Mouse (Mus musculus): Measurements from ENCODE around the gene Gm17949. TPM values are rescaled to one million over a fixed set of nuclear protein-coding genes. Genes with fewer than 3 reads are reported as not detected.
A peak's percentile ranks its signal among the peaks of the same experiment; 100 is the strongest.

Gene Gm17949
- total RNA-seq, 2 experiments from 2014 or later = not detected

DNA sequence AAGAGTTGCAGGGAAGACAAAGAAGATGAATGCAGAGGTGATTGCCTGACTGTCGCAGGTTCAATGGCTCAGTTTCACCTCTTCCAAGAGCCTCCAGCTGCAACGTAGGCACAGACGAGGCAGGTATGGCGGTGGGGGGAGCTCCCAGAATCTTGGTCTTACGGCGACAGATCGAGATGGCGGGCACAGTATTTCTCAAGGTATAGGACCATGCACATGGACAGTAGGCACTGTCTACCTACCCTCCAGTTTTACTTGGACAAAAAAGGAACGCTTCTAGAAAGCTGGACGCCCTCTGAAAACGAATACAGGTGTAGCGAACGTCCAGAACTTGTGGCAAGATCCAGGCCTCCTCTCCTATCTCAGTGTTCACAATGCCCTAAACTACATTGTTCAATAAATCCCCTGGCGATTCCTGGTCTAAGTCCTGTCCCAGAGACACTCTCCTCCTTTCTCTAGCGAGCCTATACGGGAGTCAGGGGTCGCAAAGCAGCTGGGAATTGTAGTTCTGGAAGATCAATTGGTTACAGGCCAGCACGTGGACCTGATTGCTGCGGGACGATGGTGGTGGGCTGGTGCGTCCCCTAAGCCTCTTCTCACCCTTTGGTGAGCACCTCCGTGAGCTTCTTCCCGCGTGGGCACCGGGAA is 21.7 kb upstream of the Gm17949 start:
- peak; percentile 78 for ATAC-seq (ENCODE audit: poor library complexity, severe bottlenecking)

DNA sequence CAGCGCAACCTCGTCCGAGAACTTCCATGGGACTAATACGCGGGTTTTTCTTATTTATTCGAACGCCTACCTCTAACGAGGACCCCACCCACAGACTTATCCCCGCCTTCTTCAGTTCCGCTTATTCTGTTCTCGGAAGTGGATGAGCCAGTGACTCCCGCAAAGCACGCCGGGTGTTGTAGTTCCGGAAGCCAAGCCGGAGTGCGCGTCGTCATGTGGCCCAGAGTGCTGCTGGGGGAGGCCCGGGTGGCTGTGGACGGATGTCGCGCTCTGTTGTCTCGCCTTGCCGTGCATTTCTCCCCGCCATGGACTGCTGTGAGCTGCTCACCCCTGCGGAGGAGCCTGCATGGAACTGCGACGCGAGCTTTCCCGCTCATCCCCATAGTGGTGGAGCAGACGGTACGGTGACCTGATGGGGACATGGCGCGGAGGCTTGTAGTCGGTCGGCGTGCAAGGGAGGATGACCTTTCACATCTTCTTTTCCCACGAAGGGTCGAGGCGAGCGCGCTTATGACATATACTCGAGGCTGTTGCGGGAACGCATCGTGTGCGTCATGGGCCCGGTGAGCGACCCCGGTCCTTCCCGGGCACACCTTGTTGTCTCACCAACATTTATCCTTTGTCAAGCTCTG is 21.0 kb upstream of the Gm17949 start, which contains the start of gene Clpp:
TSS of gene Clpp (plus strand) at position 191 of the 632 bp plus-strand sequence.
- ATAC-seq (ENCODE audit: poor library complexity, severe bottlenecking) = peak; percentile 97

DNA sequence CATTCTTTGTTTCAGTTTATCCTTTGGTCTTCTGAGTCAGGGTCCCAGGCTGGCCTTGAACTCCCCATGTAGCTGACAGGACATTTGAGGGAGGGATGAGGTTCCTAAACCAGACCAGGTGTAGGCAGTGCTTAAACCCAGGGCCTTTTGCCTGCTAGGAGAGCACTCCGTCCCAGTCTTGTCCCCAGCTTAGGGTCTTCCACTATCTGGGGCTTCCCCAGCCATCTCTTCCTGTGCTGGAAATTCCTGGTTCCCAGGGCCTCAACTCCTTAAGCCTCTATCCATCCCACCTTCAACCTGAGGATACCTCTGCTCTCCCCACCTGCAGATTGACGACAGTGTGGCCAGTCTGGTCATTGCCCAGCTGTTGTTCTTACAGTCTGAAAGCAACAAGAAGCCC is 20.3 kb upstream of the Gm17949 start:
- no peak for ATAC-seq (ENCODE audit: poor library complexity, severe bottlenecking)

DNA sequence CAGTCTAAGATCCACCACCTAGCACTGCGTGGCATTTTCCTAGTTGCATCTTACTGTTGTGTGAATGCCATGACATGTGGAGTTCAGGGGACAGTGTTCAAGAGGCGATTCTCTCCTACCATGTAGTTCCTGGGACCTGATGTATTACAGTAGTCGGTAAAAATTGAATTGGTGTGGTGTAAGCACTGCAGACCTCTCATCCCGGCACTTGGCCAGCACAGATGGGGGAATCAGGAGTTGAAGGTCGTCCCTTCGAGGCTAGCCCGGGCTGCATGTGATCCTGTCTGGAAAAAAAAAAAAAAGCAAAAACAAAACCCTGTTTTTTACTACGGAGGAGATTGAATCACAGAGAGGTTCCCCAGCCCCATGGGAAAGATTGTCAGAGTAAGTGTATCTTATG is 16.2 kb upstream of the Gm17949 start:
- ATAC-seq (ENCODE audit: poor library complexity, severe bottlenecking) = no peak

DNA sequence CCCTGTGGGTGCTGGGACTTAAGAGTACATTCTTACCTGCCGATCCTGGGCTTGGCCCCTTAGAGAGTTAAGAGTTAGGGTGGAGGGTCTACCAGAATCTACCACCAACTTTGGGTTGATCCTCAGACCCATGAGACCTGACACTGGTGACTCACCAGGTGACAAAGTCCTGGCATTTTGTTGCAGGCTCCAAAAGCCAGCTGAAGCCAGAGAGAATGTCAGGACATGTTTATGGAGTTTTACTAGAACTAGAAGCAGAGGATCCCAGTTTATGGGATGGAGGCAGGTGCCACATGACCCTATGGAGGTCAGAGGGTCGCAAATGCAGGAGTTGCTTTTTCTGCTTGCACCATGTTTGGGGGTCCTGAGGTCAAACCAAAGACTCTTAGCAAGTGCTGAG is 14.8 kb upstream of the Gm17949 start:
- no peak for ATAC-seq (ENCODE audit: poor library complexity, severe bottlenecking)

DNA sequence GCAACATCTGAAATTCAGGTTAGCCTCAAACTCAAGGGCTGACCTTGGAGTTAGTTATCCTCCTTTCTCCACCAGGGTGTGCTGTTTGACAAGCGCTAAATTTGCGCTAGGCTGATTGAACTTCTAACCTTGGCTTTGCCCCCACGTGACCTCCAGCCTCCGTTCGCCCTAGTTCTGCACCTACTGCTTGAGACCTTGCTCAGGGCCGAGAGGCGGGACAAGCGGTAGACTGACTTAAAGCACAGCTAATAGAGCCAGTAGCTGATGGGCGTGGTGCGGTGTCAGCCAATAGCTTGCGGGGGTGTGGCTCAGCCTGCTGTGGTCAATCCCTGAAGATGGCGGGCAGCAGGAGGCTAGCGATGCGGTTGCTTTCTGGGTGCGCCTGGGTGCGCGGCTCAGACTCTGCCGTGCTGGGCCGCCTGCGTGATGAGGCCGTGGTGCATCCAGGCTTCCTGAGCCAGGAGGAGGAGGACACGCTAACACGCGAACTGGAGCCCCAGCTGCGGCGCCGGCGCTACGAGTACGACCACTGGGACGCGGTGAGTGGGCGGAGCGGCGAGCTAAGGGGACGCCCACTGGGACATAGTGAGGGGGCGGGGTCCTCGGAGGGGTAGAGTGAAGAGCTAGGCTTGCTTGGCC is 14.1 kb upstream of the Gm17949 start, which contains the start of gene Alkbh7:
TSS of gene Alkbh7 (plus strand) at position 311 of the 639 bp plus-strand sequence.
- ATAC-seq (ENCODE audit: poor library complexity, severe bottlenecking) = peak; percentile 98

DNA sequence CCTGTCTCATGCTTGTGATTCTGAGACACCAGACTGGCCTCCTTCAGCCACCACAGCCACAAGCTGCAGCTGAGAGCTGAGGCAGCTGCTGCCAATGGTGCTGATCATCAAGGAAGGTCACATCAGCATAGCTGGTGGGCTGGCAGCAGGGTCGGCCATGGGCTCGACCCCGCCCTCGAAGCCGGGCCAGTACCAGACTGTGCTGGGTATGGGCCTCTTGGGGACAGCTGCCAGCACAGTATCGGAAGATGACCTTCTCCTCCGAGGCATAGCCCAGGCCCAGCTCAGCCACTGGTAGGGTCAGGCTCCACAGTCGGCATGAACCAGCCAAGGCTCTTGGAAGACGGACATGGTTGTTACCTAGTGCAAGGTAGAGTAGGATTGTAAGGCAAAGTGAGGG is 11.9 kb upstream of the Gm17949 start:
- no peak for ATAC-seq (ENCODE audit: poor library complexity, severe bottlenecking)

DNA sequence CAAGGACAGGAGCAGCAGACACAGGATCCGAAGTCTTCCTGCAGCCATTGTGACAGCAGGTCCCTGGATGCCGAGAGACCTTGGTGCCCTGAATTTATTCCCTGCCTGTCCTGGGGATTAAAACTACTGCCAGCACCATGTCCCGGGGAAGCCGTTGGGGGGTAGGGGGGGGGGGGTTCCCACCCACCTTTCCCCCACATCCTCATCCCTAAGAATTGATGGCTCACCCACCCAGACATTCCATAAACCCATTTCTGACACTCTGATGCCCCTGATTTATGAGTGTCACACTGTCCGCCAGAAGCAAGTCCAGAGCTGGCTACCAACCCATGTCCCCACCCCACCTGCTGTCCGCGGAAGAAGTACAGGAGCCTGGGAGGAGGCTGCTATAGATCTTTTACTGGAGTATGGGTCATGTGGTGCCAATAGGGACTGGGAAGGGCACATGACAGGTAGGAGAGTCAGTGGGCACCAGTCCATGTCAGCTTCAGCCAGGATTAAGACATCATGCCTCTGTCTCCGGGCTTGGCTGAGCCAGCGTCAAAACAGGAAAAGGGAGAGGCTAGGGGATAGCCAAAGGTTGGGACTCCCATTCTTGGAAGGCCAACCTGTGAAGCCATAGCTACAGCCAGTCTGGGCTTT is 11.2 kb upstream of the Gm17949 start, which contains the start of gene Pspn:
TSS of gene Pspn (minus strand) at position 51 of the 642 bp plus-strand sequence.
- ATAC-seq (ENCODE audit: poor library complexity, severe bottlenecking) = no peak

DNA sequence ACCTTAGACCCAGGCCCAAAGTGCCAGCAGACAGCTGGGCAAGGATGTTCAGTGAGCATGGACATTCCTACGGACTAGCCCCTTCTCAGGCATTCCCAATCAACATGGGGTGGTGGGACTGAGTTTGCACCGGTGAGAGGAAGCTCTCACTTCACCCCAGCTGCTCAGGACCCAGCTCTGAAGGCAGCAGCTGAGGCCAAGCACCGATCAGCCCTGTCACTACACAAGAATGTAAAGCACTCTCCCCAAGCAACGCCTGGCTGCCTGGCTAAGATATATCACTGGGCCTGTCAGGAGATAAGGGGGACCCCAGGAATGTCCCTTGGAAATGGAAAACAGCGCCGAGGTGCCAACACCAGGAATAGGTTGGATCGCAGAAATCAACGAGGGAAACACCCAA is 10.0 kb upstream of the Gm17949 start:
- no peak for ATAC-seq (ENCODE audit: poor library complexity, severe bottlenecking)

DNA sequence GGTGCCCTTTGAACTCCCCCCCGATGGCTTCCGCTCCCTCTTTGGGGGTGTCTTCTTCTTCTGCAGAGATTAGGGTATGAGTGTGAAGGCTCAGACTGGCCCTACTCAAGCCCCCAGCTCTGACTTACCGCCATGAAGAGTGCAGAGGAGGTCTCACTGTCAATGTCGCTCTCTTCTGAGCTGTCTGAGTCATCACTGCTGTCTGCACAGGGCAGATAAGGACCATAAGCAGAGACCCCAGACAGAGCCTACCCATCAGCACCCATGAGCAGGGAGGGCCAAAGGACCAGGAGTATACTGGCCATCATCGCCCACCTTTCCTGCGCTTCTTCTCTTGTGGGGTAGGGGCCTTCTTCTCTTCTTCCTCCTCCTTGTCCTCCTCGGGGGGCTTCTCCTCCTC is 7.3 kb upstream of the Gm17949 start:
- no peak for ATAC-seq (ENCODE audit: poor library complexity, severe bottlenecking)

DNA sequence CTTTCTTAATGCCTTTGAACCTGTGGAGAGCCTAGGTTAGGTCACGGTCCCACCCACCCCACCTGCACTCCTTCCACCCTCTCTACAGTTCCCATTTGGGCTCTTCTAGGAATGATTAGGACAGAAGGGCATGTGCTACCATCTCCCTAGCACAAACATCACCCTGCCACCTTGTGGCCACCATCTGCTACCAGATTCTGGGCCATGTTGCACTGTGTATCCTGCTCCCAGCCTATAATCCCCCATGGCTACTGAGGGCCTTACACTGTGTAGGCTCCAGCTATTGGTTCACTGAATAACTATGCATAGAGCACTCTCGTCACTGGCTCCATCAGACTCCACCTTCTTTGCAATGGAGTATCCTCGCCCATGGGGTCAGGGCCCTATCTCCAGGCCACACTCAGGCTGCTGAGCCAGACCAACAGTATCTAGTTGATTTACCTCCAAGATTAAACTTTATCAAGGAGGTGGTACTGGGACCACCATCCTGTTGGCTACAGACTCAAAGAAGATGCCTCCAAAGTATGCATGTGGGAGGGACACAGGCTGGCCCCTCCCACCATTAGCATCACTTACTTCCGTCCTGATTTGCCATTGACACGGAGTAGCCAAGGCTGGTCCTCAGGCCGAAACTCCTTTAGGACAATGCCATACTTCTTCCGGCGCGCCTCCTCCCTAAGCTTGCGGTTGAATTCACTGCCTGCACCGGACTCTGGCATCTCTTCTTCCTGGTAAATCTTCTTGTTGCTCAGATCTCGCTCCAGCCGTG is 3.9 kb upstream of the Gm17949 start:
- no peak for ATAC-seq (ENCODE audit: poor library complexity, severe bottlenecking)

DNA sequence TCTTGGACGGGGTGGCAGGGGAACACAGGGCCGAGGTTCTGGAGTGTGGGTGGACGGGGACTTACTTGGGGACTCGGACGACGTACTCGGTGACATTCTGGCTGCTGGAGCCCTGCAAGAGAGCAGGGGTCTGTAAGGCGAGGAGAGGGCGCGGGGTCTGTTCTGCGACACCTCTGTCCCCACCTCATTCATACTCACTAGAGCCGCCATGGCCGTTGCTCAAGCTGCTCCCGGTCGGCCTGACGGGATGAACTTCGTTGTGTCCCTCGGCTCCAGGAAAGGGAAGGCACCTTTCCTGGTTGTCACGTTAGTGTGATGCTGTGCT is 396 bp upstream of the Gm17949 start:
- peak; percentile 61 for ATAC-seq (ENCODE audit: poor library complexity, severe bottlenecking)

DNA sequence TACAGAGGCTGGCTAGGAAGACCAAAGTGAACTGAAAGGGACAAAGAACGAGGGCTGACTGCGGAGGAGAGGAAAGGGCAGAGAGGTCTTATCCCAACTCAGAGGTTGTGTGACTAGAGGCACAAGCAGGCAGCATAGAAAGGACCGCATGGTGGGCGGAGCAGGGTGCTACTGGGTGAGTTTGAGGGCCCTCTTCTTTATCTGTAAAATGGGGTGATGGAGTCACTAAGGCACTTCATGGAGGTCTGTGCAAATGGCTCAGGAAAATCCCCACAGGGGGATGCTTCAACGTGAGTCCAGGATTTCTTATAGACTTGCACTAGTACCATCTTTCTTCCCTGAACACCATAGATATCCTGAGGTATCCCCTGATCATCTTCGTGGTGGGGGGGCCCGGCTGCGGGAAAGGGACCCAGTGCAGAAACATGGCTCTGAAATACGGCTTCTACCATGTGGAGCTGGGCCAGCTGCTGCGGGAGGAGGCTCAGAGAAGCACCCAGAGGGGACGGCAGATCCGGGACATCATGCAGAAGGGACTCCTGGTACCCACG is 1.1 kb downstream of the Gm17949 start:
- ATAC-seq (ENCODE audit: poor library complexity, severe bottlenecking) = no peak

DNA sequence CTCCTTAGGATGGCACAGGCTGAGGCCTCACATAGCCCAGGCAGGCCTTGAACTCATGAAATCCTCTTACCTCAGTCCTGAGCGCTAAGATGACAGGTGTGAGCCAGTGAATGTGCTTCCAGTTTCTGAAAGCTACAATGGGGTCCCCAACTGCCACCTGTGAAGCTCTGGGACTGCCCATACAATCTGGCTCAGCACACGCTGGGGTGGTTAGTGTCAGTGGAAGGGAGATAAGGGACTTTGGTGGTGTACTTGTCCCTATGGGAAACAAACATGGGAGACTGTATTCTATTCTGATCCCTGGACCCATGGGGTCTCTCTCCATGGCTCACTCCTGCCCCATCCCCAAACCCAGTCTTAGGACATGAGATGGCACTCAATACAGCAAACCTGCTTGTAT is 8.4 kb downstream of the Gm17949 start:
- no peak for ATAC-seq (ENCODE audit: poor library complexity, severe bottlenecking)

DNA sequence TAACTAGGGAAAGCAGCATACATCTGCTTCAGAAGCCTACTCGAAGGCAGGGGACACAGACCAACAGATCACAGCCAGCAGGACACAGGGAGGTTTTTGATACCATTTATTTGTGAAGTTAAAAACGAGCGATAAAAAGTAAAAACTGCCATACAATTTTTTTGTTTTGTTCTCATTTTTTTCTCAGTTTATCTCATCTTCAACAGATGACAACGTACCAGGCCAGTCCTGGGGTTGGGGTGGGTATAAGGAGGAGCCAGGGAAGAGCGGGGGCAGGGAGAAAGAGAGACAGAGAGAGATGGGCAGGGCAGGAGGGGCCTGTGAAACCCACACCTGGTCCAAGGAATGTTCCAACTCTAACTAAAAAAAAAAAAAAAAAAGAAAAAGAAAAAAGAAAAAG is 9.7 kb downstream of the Gm17949 start:
- ATAC-seq (ENCODE audit: poor library complexity, severe bottlenecking) = no peak

DNA sequence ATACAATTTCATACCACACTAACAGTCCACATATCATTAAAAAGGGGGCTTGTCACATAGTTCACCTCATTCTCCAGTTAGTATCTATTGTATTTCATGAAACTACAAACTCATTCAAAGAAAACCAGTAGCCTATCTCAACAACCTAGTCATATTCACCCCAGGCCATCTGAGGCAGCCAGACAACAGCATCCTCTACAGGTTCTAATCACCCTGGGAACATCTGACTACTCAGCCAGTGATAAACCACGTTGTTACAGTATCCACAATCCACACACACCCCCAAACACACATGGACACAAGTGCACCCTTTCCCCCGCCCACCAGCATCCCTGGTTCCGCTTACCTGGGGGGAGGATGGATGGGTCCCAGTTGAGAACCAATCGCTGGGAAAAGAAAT is 16.2 kb downstream of the Gm17949 start:
- ATAC-seq (ENCODE audit: poor library complexity, severe bottlenecking) = no peak

DNA sequence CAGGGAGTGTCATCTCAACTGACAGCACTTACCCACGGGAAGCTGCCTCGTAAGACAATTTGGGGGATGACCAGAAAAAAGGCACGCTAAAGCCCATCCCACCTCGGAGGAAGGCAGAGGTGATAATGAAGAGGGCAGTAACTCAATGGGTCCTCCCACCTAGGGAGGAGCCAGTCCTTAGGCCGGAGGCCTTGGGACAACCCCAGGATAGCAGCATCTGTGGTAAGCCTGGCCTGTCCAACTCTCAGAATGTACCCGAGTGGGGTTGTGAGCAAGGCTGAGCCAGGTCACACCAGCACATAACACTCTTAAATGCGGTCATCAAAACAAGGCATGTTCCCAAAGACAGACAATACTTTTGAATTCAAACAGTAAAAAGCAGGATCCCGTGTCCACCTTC is 18.4 kb downstream of the Gm17949 start:
- no peak for ATAC-seq (ENCODE audit: poor library complexity, severe bottlenecking)

DNA sequence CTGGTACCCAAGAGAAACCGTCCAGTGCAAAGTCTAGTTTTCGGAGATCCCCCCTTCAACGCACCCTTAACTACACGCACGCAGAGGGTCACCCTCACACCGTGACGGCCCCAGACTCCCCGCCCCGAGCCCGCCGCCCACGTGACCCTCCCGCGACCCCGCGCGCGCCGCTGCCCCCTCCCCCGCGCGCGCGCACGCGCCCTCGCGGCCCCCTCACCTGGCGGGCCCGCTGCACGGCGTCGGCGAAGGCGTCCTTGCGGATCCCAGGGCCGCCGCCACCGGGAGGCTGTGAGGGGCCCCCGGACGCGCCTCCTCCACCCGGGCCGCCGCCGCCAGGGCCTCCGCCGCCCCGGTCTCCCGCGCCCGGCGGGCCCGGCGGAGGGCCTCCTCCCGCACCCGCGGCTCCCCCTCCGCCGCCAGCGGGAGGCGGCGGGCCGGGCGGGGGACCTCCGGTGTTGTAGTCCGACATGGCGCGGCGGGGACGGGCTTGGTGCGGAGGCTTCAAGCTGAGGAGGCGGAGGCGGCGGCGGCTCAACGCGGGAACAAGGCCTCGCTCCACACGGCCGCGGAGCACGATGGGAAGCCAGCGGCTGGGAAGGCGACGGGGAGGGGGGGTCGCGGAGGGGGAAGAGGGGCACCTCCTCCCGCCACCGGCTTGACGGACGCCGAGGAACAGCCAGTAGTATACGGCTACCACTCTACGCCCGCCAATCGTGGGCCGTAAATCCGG is 19.8 kb downstream of the Gm17949 start, which contains the start of gene Khsrp:
TSS of gene Khsrp (minus strand) at position 592 of the 730 bp plus-strand sequence.
- ATAC-seq (ENCODE audit: poor library complexity, severe bottlenecking) = no peak

DNA sequence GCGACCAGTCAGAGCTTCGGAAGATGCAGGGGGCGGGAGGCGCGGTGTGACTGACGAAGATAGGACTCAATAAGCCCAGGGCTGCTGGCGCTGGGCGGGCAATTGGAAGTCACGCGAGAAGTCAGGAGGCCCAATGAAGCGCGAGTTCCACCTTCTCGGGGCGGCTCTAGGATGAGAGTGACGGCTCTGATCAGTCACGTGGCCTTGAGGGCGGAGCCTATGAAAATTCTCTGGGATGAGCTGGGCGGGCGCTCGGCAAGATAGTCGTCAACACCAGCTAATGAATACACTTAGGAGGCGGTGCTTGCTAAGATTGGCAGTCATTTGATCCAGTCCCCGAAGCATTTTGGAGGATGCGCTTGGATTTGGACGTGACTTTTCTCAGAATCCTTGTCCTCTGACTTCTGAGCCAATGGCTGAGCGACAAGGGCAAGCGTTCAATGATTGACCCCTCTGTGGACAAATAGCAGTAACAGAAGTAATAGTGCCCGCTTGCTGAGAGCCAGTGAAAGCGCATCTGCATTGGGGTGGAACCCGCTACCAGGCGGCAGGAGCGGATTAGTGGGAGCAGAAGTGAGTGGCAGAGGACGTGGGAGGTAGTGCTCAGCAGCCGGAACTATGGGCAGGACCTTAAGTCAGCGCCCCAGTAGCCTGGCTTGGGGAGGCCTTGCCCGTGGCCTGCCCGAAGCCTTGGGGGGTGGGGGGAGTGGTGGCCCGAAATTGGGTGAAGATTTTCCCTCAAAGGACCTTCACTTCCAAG is 20.6 kb downstream of the Gm17949 start:
- peak; percentile 83 for ATAC-seq (ENCODE audit: poor library complexity, severe bottlenecking)

All from megakaryocyte, adult 5-6 weeks (primary cell).